Mouse (Mus musculus) c-Kit-positive CD71-negative TER-119-negative erythroid progenitor cells, embryonic 14.5 days (primary cell): ENCODE data around the gene Myo18b.

ENCODE experiments used
- DNase-seq: peaks from one replicate; pipeline ENCODE4 v3.0.0-alpha.2; 2013; ENCODE audit warnings: low read depth

Gene Myo18b

DNA sequence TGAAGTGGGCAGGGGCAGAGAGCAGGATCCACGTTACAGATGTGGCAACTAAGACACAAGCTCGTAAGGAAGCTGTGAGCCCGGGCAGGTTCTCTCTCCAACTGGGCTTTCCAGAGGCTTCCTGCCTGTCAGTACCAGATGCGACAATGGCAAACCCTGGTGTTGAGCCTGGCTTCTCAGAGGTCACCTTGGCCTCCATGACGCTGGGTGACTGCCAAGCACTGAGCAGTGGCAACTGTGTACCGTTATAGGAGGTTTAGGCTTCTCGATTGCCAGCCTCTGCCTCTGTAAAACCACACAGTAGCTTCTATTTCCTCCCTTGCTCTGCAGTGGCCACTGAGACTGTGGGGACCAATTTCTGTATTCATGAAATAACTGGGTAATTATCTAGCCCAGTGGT lies 81.1 kb downstream of the Myo18b start:
- no peak for DNase-seq

DNA sequence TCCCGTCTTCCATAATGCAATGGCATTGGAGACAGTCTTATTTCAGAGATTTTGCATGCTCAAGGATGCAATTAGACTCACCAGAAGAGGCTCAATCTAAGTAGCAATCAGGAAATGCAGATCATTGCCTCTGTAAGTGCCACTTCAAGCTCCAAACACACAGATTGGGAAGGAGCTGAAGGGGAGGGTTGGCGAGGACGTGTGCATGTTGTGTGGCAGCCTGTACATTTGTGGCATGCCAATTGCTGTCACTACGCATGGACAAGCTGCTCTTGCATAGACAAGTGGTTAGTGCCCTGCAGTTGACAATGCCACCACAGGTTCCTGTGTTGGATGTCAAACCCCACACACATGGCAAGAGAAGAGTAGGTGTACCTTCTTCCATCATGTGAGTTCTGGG lies 88.5 kb downstream of the Myo18b start:
- DNase-seq = no peak

DNA sequence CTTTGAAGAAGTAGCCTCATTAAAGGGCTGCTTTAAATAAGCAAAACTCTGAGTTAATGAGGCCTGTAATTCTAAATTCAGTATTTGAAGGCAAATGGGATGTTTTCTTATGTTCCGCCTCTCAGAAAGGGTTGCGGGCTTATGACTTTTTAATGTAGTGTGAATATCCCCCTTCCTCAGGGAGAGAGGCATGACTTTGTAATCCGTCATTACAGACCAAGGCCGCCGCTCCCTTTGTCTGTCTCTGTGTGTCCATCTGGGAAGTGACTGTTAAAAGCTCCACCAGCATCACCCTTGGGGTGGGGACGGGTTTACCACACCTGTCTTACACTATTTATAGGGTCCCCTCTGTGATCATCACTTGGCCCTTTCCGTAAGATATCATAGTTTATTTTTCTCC lies 100.1 kb downstream of the Myo18b start:
- DNase-seq = no peak

DNA sequence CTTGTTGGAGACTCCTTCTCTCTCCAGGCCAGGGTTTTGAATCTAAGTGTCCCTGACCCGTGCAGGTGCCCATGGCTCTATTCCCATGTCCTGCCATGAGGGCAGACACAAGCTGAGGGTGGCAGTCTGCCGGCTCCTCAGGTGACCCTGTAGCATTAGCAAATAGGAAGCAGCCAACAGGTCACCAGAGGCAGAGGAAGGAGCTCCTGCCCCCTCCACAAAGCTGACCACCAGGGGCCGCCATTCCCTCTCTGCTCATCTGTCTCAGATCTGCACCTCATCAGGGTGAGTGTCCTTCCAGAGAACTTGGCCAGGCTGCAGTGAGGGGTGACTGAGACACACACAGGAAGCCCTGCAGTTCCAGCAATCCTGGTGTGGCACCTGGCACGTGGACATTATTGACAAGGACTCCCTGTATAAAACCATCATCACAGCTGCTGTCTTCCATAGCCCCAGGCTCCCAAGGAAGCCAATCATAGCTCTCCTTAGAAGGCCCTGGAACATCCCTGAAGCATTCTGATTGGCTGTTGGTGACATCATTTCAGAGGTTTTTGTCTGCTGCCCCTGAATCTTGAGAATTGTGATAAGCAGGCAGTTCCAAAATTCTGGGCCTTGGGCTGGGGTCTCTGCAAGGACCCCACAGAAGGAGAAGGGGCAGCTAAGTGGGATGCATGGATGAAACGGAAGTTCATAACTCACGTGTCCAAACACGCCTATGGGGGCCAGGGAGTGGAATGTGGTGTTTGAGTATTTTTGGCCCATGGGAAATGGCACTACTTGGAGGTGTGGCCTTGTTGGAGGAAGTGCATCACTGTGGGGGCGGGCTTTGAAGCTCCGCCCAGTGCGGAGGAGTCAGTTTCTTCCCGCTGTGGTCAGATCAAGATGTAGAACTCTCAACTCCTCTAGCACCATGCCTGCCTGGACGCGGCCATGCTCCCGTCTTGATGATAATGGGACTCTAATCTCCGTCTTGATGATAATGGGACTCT lies 104.1 kb downstream of the Myo18b start:
- no peak for DNase-seq

DNA sequence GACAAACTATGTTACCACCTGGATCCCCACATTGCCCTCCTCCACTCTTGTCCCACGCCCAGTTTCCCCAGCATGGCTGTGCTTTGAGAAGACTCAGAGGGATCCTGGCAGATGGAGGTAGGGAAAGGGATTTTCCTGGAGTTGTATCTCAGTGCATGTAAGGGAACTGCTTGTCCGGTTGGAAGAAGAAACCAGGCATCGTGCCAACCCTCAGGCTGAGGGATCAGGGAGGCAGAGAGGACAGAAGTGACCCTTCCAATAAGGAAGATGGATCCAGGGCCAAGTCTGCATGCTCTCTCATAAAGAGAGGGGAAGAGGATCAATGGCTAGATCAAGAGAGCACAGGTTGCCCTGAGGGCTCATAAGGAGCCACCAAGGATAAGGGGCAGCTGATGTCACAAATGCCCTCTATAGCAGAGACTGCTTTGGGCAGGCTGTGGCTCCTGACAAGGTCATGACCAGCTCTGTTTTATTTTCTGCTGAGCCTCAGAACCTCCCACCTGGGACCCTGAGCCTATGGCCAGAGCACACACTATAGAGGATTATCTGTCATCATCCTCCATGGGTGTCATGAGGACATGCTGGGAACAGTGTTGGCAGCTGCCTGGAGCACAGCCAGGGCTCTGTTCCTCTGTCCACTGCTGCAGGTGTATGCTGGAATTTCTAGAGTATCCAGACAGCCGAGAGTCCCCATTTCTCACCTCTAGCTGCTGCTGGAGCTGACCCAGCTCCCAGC lies 105.6 kb downstream of the Myo18b start:
- DNase-seq = no peak

DNA sequence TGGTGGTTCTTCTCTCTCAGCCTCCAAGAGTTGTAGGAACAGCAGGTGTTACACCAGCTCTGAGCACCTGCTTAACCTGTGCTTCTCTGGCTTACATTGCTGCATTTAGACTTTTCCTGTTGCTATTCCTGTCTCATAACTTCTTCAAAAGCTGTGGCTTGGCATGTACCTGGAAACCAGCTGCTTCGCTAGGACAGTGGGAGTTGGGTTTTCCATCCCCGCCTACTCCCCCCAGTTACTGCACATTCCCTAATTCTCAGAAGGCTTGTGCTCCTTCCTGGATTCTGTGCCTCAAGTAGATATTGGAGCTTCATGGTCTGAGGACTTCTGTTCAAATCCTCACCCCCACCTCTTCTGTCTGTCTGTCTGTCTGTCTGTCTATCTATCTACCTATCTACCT lies 107.7 kb downstream of the Myo18b start:
- no peak for DNase-seq

DNA sequence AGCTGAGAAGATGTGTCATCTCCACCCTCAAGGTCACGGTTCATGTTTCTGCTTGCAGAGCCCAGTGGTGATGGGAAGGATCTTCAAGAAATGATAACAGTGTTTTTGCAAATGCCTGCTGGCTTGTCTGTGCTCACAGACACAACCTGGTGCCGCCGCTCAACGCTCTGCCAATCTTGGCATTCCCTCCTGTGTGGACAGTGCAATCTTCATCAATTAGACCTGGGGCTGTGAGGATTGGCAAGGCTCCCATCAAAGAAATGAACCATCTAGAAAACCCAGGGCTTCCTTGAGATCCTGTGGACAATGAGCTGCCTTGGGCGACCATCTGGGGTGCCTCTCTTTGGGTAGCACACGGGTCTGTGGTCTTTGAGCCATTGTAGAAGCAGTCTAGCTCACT lies 109.4 kb downstream of the Myo18b start:
- DNase-seq = no peak

DNA sequence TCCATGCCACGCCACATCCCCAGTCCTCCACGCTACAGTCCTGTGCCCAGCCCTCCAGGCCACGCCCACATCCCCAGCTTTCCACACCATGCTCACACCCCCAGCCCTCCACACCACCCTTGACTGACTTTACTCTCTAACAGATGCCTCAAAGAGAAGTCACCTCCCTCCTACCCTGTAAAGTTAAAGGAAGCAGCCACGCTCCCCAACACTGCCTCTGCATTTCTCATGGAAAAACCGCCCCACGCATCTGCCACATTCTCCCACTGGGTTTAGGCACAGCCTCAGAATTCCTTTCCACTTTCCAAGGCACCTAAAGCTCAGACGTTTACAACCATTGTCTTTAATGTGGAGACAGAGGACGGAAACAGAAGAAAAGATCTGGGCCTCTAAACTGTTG lies 110.1 kb downstream of the Myo18b start:
- no peak for DNase-seq

DNA sequence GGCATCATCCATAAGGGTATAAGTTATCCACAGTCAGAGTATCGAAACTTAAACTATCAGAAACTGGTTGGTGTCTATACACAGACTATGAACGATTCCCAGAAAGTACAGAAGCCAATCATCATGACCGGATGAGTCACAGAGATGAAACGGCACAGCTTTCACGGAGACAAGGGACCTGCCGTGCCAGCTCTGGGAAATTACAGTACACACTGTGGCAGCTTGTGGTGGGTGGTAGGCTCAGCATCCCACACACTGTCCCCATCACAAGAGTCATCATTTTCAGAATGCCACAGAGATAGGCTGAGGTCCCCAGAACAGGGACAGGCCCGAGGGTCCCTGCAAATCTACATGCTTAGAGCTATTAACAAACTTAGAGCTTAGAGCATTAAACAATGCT lies 114.4 kb downstream of the Myo18b start:
- DNase-seq = no peak

DNA sequence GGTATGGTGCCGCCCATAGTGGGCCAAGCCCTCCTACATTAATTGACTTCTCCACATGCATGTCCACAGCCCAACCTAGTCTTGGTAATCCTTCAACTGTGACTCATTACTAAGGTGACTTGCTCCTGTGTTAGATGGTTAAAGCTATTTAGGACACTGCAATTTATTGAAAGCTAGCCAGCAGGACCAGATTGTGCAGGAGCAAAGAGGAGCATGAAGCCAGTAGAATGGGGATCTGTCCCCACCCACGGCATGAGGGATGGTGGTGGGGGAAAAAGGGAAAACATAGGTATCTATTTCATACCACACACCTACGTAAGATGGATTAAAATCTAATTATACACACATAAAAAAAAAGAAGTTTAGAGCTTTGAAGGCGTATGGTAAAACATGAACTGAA lies 114.9 kb downstream of the Myo18b start:
- no peak for DNase-seq

DNA sequence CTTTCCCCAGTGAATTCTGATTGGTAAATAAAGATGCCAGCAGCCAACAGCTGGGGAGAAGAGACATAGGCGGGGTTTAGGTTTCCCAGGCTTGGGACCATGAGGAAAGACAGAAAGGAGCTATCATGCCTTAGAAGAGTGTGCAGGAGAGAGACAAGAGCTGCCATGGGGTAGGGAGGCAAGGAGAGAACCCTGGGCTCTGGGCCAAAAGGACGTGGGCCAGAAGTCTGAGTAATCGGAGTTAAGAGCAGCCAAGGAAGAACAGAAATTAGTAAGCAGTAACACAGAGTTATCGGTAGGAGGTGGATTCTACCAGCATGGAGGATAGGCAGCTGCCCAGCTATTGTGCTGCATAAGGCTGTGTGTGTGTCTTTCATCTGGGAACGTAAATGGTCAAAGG lies 115.8 kb downstream of the Myo18b start:
- no peak for DNase-seq

DNA sequence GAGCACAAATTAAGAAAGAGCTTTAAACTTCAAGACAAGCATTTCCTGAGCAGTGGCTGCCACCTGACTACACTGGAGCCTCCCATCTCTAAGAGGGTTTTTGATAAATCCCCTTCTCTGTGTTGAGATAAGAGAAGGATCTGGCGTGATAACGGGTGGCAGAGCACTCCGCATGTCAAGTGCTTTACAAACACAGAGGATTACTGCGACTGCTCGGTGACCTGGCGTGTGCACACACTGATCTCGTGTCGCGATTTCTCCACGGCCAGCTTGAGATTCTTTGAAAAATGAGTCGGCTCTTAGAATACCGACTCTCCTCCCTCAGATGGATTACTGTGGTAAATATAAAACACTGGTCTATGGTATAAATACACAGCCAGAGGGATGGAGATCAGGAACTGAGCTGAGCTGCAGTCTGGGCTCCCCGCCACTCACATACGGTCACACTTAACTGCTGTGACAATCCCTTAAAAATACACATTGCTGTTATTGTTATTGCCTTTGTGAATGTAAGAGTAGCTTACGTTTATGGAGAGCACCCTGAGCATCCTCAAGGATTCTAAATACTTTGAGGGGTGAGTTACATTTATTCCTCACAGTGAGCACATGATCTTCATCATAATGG lies 119.3 kb downstream of the Myo18b start:
- DNase-seq = no peak

DNA sequence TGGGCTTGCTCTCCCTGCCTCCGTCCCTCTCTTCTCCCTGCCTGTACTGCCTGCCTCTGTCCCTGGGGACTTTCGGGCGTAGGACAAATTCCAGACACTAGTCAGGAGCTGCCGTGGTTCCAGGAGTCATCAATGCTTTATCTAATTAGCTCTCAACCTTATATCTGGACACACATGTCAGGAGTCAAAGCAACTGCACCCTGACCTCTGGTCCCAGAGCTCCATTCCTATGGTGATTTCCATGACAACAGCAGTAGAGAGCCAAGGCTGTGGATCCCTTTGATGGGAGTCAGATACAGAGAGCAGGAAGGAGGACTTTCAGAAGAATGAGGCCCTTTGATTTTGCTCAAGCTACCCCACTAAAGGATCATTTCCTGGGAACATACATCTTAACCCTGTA lies 122.7 kb downstream of the Myo18b start:
- no peak for DNase-seq

DNA sequence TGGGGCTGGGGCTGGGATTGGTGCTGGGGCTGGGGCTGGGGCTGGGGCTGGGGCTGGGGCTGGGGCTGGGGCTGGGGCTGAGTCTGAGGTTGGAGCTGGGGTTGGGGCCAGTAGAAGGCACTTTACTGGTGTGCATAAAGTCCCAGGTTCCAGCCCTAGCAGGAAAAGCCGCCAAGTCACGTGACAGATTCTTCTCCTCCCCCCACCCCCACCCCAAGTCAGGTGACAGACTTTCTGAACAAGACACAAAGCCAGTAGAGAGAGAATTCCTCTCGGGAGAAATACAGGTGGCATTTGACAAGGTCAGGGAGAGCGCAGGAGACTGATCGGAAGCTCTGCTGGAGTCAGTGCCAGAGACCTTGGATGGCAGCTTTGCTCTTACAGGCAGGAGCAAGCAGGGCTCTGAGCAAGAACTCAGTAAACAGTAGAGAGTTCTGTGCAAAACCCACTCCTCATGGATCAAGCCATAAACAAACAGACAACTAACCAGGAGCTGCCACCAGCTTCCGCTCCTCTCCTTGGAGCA lies 124.7 kb downstream of the Myo18b start:
- DNase-seq = no peak

DNA sequence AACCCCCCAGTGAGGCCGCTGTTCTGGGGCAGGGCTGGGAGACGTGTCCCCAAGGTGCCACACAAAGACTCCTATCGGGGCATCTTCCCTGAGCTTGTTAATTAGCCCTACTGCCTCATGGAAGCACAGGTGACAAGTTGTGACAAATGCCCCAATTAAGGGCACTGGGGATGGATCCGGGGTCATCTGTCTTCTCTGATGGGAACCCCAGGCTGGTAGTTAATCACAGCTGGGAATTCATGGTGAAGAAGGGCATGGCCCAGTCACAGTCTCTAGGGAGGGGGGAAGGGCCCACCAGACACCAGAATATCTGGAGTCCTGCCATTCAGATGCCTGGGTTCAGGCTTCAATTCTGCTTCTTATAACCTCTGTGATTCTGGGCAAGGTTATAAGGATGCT lies 126.4 kb downstream of the Myo18b start:
- DNase-seq = no peak

DNA sequence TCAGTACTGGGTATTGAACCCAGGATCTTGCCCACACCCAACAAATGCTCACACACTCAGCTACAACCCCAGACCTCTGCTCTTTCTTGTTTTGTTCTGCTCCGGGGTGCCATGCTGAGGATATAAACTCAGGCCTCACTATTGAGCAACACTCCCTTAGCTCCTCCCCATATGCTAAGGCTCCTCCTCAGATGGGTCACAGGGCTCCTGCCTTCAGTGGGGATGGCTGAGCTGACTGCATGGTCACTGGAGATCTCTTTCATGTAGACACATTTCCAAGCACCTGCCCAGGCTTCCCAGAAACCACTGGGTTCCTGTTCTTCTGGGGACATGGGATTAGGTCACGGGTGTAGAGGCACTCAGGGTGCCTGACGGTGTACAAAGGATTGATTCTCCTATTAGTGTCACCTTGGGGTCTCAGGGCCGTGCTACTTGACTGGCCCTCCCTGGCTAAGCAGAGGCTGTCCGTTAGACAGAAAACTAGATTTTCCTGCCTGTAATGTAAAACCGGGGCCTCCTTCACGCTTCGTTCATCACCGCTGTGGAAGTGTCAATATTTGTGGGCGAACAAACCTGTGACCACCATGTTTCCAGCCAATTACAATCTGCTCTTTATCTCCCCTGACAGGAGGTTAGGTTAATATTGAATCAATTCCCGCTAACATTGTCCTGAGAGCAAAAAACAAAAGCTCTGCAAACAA lies 127.0 kb downstream of the Myo18b start:
- no peak for DNase-seq

DNA sequence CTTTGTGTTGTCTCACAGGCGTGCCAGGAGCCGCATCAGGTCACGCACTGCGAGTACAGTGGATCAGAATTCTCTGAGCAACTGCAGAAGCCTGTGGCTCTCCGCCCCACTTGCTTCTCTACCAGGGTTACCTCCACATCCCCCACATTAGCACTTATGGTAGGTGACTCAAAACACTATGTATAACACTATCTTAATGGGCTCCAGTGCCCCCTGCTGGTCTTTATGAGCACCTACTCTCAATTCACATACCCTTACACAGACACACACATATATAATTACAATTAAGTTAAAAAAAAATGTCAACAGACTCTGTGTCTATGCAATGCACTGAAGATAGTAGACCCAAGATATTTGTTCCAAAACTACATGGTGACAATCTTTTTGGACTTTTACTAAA lies 127.6 kb downstream of the Myo18b start:
- DNase-seq = no peak

DNA sequence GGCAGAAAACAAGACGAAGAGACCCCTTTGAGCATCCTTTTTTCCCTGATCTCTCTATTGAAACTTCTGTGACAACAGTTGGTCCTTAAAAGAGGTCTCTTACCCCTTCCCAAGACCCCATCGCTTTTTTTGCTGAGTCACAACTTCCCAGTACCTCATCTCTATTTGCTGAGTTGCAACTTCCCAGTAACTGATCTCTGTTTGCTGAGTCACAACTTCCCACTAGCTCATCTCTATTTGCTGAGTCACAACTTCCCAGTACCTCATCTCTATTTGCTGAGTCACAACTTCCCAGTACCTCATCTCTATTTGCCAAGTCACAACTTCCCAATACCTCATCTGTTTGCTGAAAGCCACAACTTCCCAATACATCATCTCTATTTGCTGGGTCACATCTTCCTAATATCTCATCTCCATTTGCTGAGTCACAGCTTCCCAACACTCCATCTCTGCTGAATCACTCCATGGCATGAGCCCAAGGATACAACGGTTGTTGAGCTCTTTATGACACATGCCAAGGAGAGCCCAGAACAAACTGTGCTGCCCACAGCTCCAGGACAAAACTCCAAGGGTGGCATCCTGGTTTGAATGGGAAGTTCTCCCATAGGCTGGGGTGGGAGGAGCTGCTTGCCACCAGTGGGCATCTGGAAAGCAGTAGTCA lies 134.6 kb downstream of the Myo18b start:
- DNase-seq = no peak

DNA sequence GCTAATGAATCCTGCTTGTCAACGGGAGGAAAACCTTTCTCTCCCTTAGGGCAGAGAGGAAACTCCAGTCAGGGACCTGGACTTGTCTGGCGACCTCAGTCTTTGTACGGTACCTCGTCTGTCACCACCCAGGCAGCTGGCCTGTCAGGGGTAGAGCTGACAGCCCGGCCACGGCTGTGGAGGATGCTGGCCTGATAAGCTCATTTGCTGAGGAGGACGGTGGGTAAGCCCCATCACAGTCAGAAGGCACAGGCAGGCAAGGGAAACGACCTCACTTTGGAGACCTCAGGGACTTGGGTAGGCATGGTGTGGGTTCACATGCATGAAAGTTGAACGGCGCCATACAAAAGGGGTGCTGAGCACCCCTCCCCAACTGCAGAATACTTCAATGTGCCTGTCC lies 140.6 kb downstream of the Myo18b start:
- no peak for DNase-seq

DNA sequence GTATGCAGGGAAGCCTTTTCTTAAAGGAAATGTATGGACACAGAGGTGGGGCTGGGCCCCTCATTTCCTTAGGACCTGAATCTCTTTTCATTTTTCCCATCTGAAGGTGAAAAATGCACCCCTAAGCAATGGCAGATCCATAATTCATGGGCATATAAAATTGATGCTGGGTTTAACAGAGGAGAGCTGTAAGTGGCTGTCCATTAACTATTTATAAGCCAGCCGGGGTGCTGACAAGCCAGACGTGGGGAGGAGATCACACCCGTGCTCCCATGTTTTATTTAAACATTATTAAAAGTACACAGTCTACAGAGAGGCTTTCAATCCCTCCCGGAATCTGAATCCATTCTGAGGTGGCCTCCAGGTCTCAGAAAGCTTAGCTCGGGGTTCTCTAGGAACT lies 146.5 kb downstream of the Myo18b start:
- DNase-seq = no peak

DNA sequence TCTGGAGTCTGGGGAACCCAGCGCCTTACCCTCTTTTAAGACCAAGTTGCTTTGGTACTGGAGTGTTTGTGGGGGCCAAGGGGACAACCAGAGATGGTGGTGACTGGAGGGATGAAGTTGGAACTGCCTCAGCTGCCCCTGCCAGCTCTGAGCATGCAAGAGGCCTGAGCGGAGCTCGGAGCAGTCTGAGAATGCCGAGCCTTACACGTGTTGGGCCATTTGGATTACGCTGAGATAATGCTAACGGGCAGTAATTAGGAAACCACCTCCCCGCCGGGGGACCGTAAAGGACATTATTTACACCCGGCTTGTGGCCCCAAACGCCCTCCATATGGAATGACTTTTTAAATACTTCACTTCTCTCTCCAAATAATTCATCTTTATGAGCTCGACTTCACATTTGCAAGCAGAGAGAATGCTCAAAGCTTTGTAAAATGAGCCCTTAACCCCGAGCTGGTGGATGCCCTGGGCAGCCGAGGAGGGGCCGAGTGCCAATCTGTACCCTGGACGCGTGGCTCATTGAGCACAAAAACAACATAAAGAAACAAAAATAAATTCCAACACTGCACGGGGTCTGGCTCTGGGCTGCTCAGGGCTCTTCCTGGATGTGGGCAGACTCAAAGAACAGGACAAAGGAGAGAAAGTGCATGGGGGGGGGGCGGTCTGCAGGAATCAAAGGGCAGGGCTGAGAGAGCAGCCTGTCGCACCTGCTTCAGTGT lies 148.0 kb downstream of the Myo18b start:
- no peak for DNase-seq
